Mouse (Mus musculus) megakaryocyte progenitor cell, adult 5-6 weeks (primary cell): ENCODE results near the gene Hapln3. TPM values are rescaled to one million over a fixed set of nuclear protein-coding genes. Genes with fewer than 3 reads are reported as not detected.

Experiments used
- ATAC-seq: replicated peaks from 2 replicates; pipeline ENCODE4 v1.8.0; 2016; ENCODE audit warnings: mild to moderate bottlenecking, moderate TSS enrichment, inconsistent platforms; ENCODE audit not compliant: poor library complexity
- total RNA-seq, 2 experiments: library from RNA; stranded (forward) in 1 of 2; stranded (reverse) in 1 of 2; fragments of 157-497, 149-512 nt in 1 of 2; fragments of 200-1000 nt in 1 of 2; gene quantifications; 2 replicates each; pipeline versions ENCODE4 v1.2.3 to v1.2.4; 2015 to 2017

Hapln3 gene
- total RNA-seq (2015) (not detected in 2 replicates), total RNA-seq (2017) (not detected in 2 replicates)

- ATAC-seq, result peak; percentile 25
These were observed at the start of gene Hapln3 for GRCm38 (mm10) chr7:79130843-79131444. TSS of gene Hapln3 (minus strand) at chr7:79131018.

- ATAC-seq, result no peak
These were observed 43.0 kb upstream of the Hapln3 start for GRCm38 (mm10) chr7:79173800-79174199.

GRCm38 (mm10) chr7:79171782-79172181 lies 41.0 kb upstream of the Hapln3 start:
- ATAC-seq, result no peak

- ATAC-seq, result peak; percentile 86
These were observed 36.3 kb upstream of the Hapln3 start for GRCm38 (mm10) chr7:79167006-79167562.

- no peak for ATAC-seq
These were observed 28.6 kb upstream of the Hapln3 start for GRCm38 (mm10) chr7:79159406-79159805.

GRCm38 (mm10) chr7:79149522-79149921 lies 18.7 kb upstream of the Hapln3 start:
- ATAC-seq, result no peak

GRCm38 (mm10) chr7:79148711-79149266 lies 18.0 kb upstream of the Hapln3 start, which contains the start of gene Mfge8:
TSS of gene Mfge8 (minus strand) at chr7:79149060.
- ATAC-seq, result peak; percentile 97

- ATAC-seq, result no peak
These were observed 17.3 kb upstream of the Hapln3 start for GRCm38 (mm10) chr7:79147931-79148653.

- ATAC-seq, result no peak
These were observed 16.4 kb upstream of the Hapln3 start for GRCm38 (mm10) chr7:79147011-79147837.

GRCm38 (mm10) chr7:79140897-79141296 lies 10.1 kb upstream of the Hapln3 start:
- ATAC-seq, result peak; percentile 90

- no peak; the same call in 1 of the 2 replicates for ATAC-seq
These were observed 9.2 kb upstream of the Hapln3 start for GRCm38 (mm10) chr7:79139891-79140591.

- ATAC-seq, result no peak
These were observed 8.6 kb upstream of the Hapln3 start for GRCm38 (mm10) chr7:79139328-79139824.

GRCm38 (mm10) chr7:79133391-79133790 lies 2.6 kb upstream of the Hapln3 start:
- ATAC-seq, result no peak

GRCm38 (mm10) chr7:79130385-79130784 lies 433 bp downstream of the Hapln3 start:
- ATAC-seq, result peak; percentile 40

- no peak for ATAC-seq
These were observed 935 bp downstream of the Hapln3 start for GRCm38 (mm10) chr7:79129883-79130282.

- ATAC-seq, result no peak
These were observed 7.4 kb downstream of the Hapln3 start for GRCm38 (mm10) chr7:79123465-79123864.

- no peak for ATAC-seq
These were observed 17.0 kb downstream of the Hapln3 start for GRCm38 (mm10) chr7:79113848-79114247.

GRCm38 (mm10) chr7:79096492-79096891 lies 34.3 kb downstream of the Hapln3 start:
- no peak for ATAC-seq

- ATAC-seq, result no peak
These were observed 41.7 kb downstream of the Hapln3 start for GRCm38 (mm10) chr7:79089111-79089510.
